Mouse (Mus musculus) olfactory bulb, adult 2 months (tissue): ENCODE measurements around the gene Cldn18.

Experiments
- CTCF ChIP-seq: fragments of 200-500 bp; IDR thresholded peaks from 2 replicates; pipeline ENCODE4 v1.5.1; 2012; ENCODE audit warnings: low read depth, mild to moderate bottlenecking, low read length, moderate library complexity; ENCODE audit not compliant: insufficient read depth
- POLR2A ChIP-seq: fragments of 200-500 bp; IDR thresholded peaks from 2 replicates; pipeline ENCODE4 v1.6.1; 2012; ENCODE audit warnings: mild to moderate bottlenecking, low read depth, low read length, moderate library complexity; ENCODE audit not compliant: insufficient read depth

GRCm38 (mm10) chr9:99729943-99730646 lies 13.0 kb upstream of the Cldn18 start:
- peak; percentile 85 for TF ChIP-seq CTCF
- no peak for TF ChIP-seq POLR2A
